Mouse (Mus musculus): ENCODE results near the gene Cdon.

- TF ChIP-seq CTCF (conservative IDR thresholded peaks at IDR 0.05 in 1 of 2, IDR thresholded peaks at IDR 0.05 in 1 of 2; ENCODE audit: low read depth in 2 of 2, low read length in 2 of 2) (no peak), NRF1 (IDR thresholded peaks at IDR 0.05; ENCODE audit: low read depth, low read length) (no peak)
These were observed 118.2 kb downstream of the Cdon start for GRCm38 (mm10) chr9:35539001-35539750.

Data from CH12.LX (cell line).